Mouse (Mus musculus): ENCODE results near the gene Urm1. TPM values are rescaled to one million over a fixed set of nuclear protein-coding genes. Genes with fewer than 3 reads are reported as not detected.

Urm1 gene
- polyA plus RNA-seq, 1 experiment, result 46.6 TPM

- 31% methylated on average over 2 of the region's 2 CpGs for whole genome bisulfite sequencing
- Histone ChIP-seq H3K4me3 (replicated peaks; ENCODE audit: extremely low read depth, low read depth, low read length) (no peak overlapping the region), H3K4me1 (ENCODE audit: control insufficient read depth, insufficient read depth, low read length) (no peaks in the 10 kb centered on the region)
- TF ChIP-seq CTCF (IDR thresholded peaks at IDR 0.05; ENCODE audit: insufficient read depth, low read length), result no peak
- TF ChIP-seq POLR2A (IDR thresholded peaks at IDR 0.05; ENCODE audit: borderline replicate concordance, extremely low read depth, low read depth, low read length), result no peak
- DNase-seq, result no peak
Measured at GRCm38 (mm10) chr2:29857341-29857740, 37.5 kb downstream of the Urm1 start.

DNA sequence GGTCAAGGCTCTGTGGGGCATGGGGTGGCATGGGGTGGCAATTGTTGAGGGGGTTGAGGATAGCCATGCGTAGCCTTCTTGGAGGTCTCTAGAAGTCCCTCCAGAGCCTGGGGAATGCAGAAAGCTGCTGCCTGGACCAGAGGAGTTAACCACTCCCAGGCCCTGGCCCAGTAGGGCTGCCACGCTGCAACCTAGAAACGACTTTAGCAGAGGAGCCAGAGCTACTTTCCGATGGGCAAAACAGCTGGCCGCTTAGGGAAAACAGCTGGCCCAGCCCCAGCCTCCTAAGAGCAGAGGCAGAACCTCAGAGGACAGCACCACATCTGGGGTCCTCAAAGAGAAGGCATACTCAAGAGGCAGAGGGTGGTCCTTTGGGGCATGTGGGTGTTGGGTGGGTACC is 38.1 kb downstream of the Urm1 start:
- DNase-seq, result no peak
- Histone ChIP-seq H3K4me1 (ENCODE audit: control insufficient read depth, insufficient read depth, low read length) (no peaks in the 10 kb centered on the region), H3K4me3 (replicated peaks; ENCODE audit: extremely low read depth, low read depth, low read length) (no peak overlapping the region)
- TF ChIP-seq CTCF (IDR thresholded peaks at IDR 0.05; ENCODE audit: insufficient read depth, low read length) (no peak), POLR2A (IDR thresholded peaks at IDR 0.05; ENCODE audit: borderline replicate concordance, extremely low read depth, low read depth, low read length) (no peak)
- 71% methylated on average over 5 of the region's 5 CpGs for WGBS

GRCm38 (mm10) chr2:29858748-29859473 is 39.0 kb downstream of the Urm1 start:
- WGBS, result 7% methylated on average over 5 of the region's 5 CpGs
- Histone ChIP-seq H3K4me1 (ENCODE audit: control insufficient read depth, insufficient read depth, low read length) (no peaks in the 10 kb centered on the region), H3K4me3 (replicated peaks; ENCODE audit: extremely low read depth, low read depth, low read length) (no peak overlapping the region)
- TF ChIP-seq CTCF (IDR thresholded peaks at IDR 0.05; ENCODE audit: insufficient read depth, low read length) (peak; percentile 74), POLR2A (IDR thresholded peaks at IDR 0.05; ENCODE audit: borderline replicate concordance, extremely low read depth, low read depth, low read length) (no peak)
- peak; percentile 47 for DNase-seq

- no peak for DNase-seq
- 71% methylated on average over 4 of the region's 4 CpGs for WGBS
- Histone ChIP-seq H3K4me1 (ENCODE audit: control insufficient read depth, insufficient read depth, low read length) (peaks cover 5% of the 10 kb centered on the region; the same call in 1 of the 2 replicates), H3K4me3 (replicated peaks; ENCODE audit: extremely low read depth, low read depth, low read length) (no peak overlapping the region)
- TF ChIP-seq POLR2A (IDR thresholded peaks at IDR 0.05; ENCODE audit: borderline replicate concordance, extremely low read depth, low read depth, low read length), result no peak
Measured at GRCm38 (mm10) chr2:29865125-29865524, 45.2 kb downstream of the Urm1 start.

DNA sequence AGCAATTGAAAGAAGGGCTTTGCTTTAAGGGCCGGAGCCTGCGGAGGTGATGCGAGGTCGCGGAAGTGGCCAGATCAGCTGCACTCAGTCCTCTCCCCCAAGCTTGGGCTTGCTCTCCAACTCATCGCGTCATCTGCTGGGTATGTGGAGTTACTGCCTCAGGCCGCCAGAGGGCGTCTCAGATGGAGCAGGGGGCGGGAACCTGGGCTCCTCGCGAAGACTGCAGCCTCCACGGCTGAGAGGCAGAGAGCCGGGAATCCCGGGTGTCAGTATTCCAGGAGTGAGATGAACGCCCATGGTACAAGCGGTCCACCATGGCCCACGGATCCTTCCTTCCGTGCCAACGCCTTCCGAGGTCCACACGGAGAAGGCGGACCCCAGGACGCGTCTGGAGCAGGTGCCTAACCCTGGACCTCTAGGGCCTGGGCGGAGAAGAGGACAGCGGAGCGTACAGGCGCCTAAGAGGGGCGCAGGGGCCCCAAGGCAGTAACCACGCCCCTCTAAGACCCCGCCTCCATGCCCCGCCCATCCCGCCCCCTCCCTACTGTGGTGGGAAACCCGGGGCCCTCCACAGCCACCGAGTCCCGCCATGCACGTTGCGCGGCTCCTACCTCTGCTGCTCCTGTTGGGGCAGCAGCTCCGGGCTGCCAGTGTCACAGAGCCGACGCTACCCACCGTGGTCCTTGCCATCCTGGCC is 49.2 kb downstream of the Urm1 start, which contains the start of gene Cercam:
Gene Cercam, plus strand, starts transcription at position 216 of the 697 bp plus-strand sequence.
- H3K4me3 ChIP-seq (replicated peaks; ENCODE audit: extremely low read depth, low read depth, low read length), result peak within 1 kb of the TSS; percentile 83
- DNase-seq, result peak; percentile 80
- TF ChIP-seq POLR2A (IDR thresholded peaks at IDR 0.05; ENCODE audit: borderline replicate concordance, extremely low read depth, low read depth, low read length) (no peak), CTCF (IDR thresholded peaks at IDR 0.05; ENCODE audit: insufficient read depth, low read length) (peak; percentile 82)
- H3K4me1 ChIP-seq (ENCODE audit: control insufficient read depth, insufficient read depth, low read length), result peaks cover 5% of the 10 kb centered on the region; the same call in 1 of the 2 replicates
- 1% methylated on average over 44 of the region's 44 CpGs for WGBS

- 13% methylated on average over 17 of the region's 17 CpGs for WGBS
- Histone ChIP-seq H3K4me3 (replicated peaks; ENCODE audit: extremely low read depth, low read depth, low read length) (peak overlapping the region; percentile 44), H3K4me1 (ENCODE audit: control insufficient read depth, insufficient read depth, low read length) (peaks cover 5% of the 10 kb centered on the region; the same call in 1 of the 2 replicates)
- no peak for TF ChIP-seq POLR2A (IDR thresholded peaks at IDR 0.05; ENCODE audit: borderline replicate concordance, extremely low read depth, low read depth, low read length)
- no peak for DNase-seq
Measured at GRCm38 (mm10) chr2:29869646-29870451, 50.0 kb downstream of the Urm1 start.

DNA sequence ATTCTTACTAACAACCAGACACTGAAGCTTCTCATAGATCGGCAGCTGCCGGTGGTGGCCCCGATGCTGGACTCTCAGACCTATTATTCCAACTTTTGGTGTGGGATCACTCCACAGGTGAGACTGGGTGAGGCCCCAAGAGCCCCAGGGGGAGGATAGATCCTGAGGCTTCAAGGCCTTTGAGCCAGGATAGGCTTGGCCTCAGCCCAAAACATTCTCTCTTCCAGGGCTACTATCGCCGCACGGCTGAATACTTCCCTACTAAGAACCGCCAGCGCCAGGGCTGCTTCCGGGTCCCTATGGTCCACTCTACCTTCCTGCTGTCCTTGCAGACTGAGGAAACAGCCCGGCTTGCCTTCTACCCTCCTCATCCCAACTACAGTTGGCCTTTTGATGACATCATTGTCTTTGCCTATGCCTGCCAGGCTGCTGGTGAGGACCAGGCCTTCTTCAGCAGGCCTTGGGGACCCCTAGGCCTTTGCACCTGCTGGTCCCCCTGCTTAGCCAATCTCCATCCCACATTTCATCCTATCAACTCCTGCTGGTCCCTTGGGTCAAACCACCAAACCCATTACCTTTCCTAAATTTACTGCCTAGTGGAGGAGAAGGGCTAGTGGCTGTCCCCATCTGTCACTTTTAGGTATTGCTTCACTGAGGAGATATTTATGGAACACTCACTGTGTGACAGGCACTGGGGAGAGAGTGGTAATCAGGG is 52.9 kb downstream of the Urm1 start:
- DNase-seq, result no peak
- no peak for TF ChIP-seq CTCF (IDR thresholded peaks at IDR 0.05; ENCODE audit: insufficient read depth, low read length)
- no peak for TF ChIP-seq POLR2A (IDR thresholded peaks at IDR 0.05; ENCODE audit: borderline replicate concordance, extremely low read depth, low read depth, low read length)
- H3K4me1 ChIP-seq (ENCODE audit: control insufficient read depth, insufficient read depth, low read length), result peaks cover 5% of the 10 kb centered on the region; the same call in 1 of the 2 replicates
- 91% methylated on average over 10 of the region's 10 CpGs for WGBS
- H3K4me3 ChIP-seq (replicated peaks; ENCODE audit: extremely low read depth, low read depth, low read length), result no peak overlapping the region

DNA sequence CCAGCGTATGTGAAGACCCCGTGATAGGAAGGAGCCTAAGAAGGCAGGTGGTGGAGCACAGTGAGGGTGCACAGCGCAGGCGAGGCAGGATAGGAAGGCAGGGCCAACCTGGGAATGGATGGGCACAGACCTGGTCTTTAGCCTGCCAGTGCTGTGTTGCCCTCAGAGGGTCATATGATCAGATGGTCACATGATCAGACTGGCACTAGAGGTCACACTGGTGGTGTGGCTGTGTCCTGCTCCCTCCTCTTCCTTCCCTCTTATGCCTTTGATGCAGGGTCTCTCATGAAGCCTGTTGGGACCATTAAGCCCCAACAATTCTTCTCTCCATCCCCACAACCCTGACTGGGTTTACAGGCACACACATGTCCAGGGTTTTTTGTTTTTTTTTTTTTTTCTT is 53.9 kb downstream of the Urm1 start:
- WGBS, result 80% methylated on average over 4 of the region's 4 CpGs
- H3K4me3 ChIP-seq (replicated peaks; ENCODE audit: extremely low read depth, low read depth, low read length), result no peak overlapping the region
- no peak for DNase-seq
- peaks cover 4% of the 10 kb centered on the region; the same call in 1 of the 2 replicates for H3K4me1 ChIP-seq (ENCODE audit: control insufficient read depth, insufficient read depth, low read length)
- TF ChIP-seq POLR2A (IDR thresholded peaks at IDR 0.05; ENCODE audit: borderline replicate concordance, extremely low read depth, low read depth, low read length) (no peak), CTCF (IDR thresholded peaks at IDR 0.05; ENCODE audit: insufficient read depth, low read length) (no peak)

GRCm38 (mm10) chr2:29878061-29878460 is 58.2 kb downstream of the Urm1 start:
- DNase-seq, result no peak
- H3K4me3 ChIP-seq (replicated peaks; ENCODE audit: extremely low read depth, low read depth, low read length), result no peak overlapping the region
- TF ChIP-seq POLR2A (IDR thresholded peaks at IDR 0.05; ENCODE audit: borderline replicate concordance, extremely low read depth, low read depth, low read length) (no peak), CTCF (IDR thresholded peaks at IDR 0.05; ENCODE audit: insufficient read depth, low read length) (no peak)
- 86% methylated on average over 4 of the region's 4 CpGs for WGBS
- no peaks in the 10 kb centered on the region for H3K4me1 ChIP-seq (ENCODE audit: control insufficient read depth, insufficient read depth, low read length)

All from lung, adult 2 months (tissue).